Mouse (Mus musculus) limb, embryonic 14.5 days (tissue): ENCODE results near the gene Khsrp. TPM values are rescaled to one million over a fixed set of nuclear protein-coding genes. Genes with fewer than 3 reads are reported as not detected.

Experiments
- ATAC-seq: fragments of 200-750 bp; cut with Nextera tagmentation; 2 replicates; pipeline ENCODE4 v1.8.0; 2017; ENCODE audit warnings: low read depth, moderate number of reproducible peaks, moderate TSS enrichment; ENCODE audit not compliant: low FRiP score
- DNase-seq: peaks from one replicate; pipeline ENCODE4 v3.0.0-alpha.2; 2015; ENCODE audit warnings: low spot score
- H3K27ac ChIP-seq: fragments of 300-500 bp; sonication (generic); replicated peaks from 2 replicates; pipeline ENCODE4 v1.5.1; 2014; ENCODE audit warnings: low read depth, mild to moderate bottlenecking, low read length, moderate library complexity, mixed read lengths
- H3K27me3 ChIP-seq: fragments of 300-500 bp; sonication (generic); 2 replicates; pipeline ENCODE4 v1.6.1; 2014; ENCODE audit warnings: low read length, mixed read lengths; ENCODE audit not compliant: control insufficient read depth, insufficient read depth
- H3K36me3 ChIP-seq: fragments of 300-500 bp; sonication (generic); 2 replicates; pipeline ENCODE4 v1.6.1; 2014; ENCODE audit warnings: mild to moderate bottlenecking, low read length, moderate library complexity, mixed read lengths; ENCODE audit not compliant: control insufficient read depth, insufficient read depth
- H3K4me1 ChIP-seq: fragments of 300-500 bp; sonication (generic); 2 replicates; pipeline ENCODE4 v1.6.1; 2014; ENCODE audit warnings: antibody characterized with exemption, low read length, mixed read lengths; ENCODE audit not compliant: control insufficient read depth, insufficient read depth
- H3K4me2 ChIP-seq: fragments of 300-500 bp; sonication (generic); replicated peaks from 2 replicates; pipeline ENCODE4 v1.6.1; 2014; ENCODE audit warnings: low read depth, mild to moderate bottlenecking, low read length, moderate library complexity; ENCODE audit not compliant: severe bottlenecking
- H3K4me3 ChIP-seq: fragments of 300-500 bp; sonication (generic); replicated peaks from 2 replicates; pipeline ENCODE4 v1.5.1; 2014; ENCODE audit warnings: low read length
- H3K9ac ChIP-seq: fragments of 300-500 bp; sonication (generic); 2 replicates; pipeline ENCODE4 v1.6.1; 2014; ENCODE audit warnings: mild to moderate bottlenecking, low read depth, low read length, moderate library complexity; ENCODE audit not compliant: severe bottlenecking
- H3K9me3 ChIP-seq: fragments of 300-500 bp; sonication (generic); 2 replicates; pipeline ENCODE4 v1.6.1; 2016; ENCODE audit warnings: low read length; ENCODE audit not compliant: control insufficient read depth
- POLR2A ChIP-seq: fragments of 200-500 bp; IDR thresholded peaks from 2 replicates; pipeline ENCODE4 v1.8.0; 2012; ENCODE audit warnings: inconsistent platforms, mild to moderate bottlenecking, moderate library complexity, borderline replicate concordance; ENCODE audit not compliant: insufficient read depth, insufficient read length; ENCODE audit errors: extremely low read depth
- WGBS: fragments of 180-500 bp; shearing (Covaris S2); extraction: QIAGEN DNeasy Blood & Tissue Kit; methylation state at CpG from one replicate; pipeline ENCODE4 v1.1.7; 2014; 5-methylcytosine and 5-hydroxymethylcytosine counted together
- polyA plus RNA-seq, 2 experiments: library from polyadenylated mRNA; depleted of rRNA in 1 of 2; stranded (reverse) in 1 of 2; unstranded in 1 of 2; fragments of >200 nt; fragmentation: Nextera tagmentation in 1 of 2; extraction: Ambion mirVana in 1 of 2; gene quantifications; 2 replicates each; pipeline versions ENCODE4 v1.2.1 to v1.2.3; 2012 to 2014

Gene Khsrp
- polyA plus RNA-seq, 2 experiments: 49.5 to 115 TPM

GRCm38 (mm10) chr17:57031661-57032420, 519 bp upstream of the Khsrp start:
- peak; percentile 100 for DNase-seq
- peak; percentile 91; the same call in 1 of the 2 replicates for TF ChIP-seq POLR2A
- Histone ChIP-seq H3K4me2 (peak overlapping the region; percentile 64), H3K27ac (peak overlapping the region; percentile 53), H3K36me3 (peaks cover 20% of the 10 kb centered on the region), H3K9ac (peak overlapping the region; percentile 40; the same call in 1 of the 2 replicates), H3K27me3 (no peaks in the 10 kb centered on the region), H3K4me3 (peak overlapping the region; percentile 94), H3K4me1 (peaks cover 14% of the 10 kb centered on the region), H3K9me3 (no peaks in the 10 kb centered on the region)
- ATAC-seq: peak; percentile 97
- under 1% methylated on average over 38 of the region's 38 CpGs for WGBS

DNA sequence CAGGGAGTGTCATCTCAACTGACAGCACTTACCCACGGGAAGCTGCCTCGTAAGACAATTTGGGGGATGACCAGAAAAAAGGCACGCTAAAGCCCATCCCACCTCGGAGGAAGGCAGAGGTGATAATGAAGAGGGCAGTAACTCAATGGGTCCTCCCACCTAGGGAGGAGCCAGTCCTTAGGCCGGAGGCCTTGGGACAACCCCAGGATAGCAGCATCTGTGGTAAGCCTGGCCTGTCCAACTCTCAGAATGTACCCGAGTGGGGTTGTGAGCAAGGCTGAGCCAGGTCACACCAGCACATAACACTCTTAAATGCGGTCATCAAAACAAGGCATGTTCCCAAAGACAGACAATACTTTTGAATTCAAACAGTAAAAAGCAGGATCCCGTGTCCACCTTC, 1.6 kb downstream of the Khsrp start:
- peak overlapping the region; percentile 96 for H3K4me2 ChIP-seq
- no peak overlapping the region for H3K27ac ChIP-seq
- no peak for DNase-seq
- H3K4me3 ChIP-seq: peak overlapping the region; percentile 94
- H3K9me3 ChIP-seq: no peaks in the 10 kb centered on the region
- peak overlapping the region; percentile 100 for H3K9ac ChIP-seq
- 31% methylated on average over 8 of the region's 8 CpGs for WGBS
- TF ChIP-seq POLR2A: no peak
- no peak for ATAC-seq
- H3K4me1 ChIP-seq: peaks cover 14% of the 10 kb centered on the region
- H3K36me3 ChIP-seq: peaks cover 41% of the 10 kb centered on the region
- no peaks in the 10 kb centered on the region for H3K27me3 ChIP-seq

DNA sequence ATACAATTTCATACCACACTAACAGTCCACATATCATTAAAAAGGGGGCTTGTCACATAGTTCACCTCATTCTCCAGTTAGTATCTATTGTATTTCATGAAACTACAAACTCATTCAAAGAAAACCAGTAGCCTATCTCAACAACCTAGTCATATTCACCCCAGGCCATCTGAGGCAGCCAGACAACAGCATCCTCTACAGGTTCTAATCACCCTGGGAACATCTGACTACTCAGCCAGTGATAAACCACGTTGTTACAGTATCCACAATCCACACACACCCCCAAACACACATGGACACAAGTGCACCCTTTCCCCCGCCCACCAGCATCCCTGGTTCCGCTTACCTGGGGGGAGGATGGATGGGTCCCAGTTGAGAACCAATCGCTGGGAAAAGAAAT, 3.9 kb downstream of the Khsrp start:
- no peak for TF ChIP-seq POLR2A
- Histone ChIP-seq H3K27me3 (no peaks in the 10 kb centered on the region), H3K4me3 (no peak overlapping the region), H3K4me2 (no peak overlapping the region), H3K9ac (no peak overlapping the region), H3K4me1 (peaks cover 14% of the 10 kb centered on the region), H3K27ac (no peak overlapping the region), H3K36me3 (peaks cover 63% of the 10 kb centered on the region), H3K9me3 (no peaks in the 10 kb centered on the region)
- no peak for ATAC-seq
- DNase-seq: no peak
- WGBS: 93% methylated on average over 4 of the region's 4 CpGs

- 90% methylated on average over 5 of the region's 5 CpGs for WGBS
- H3K4me2 ChIP-seq: no peak overlapping the region
- no peaks in the 10 kb centered on the region for H3K4me1 ChIP-seq
- no peak for TF ChIP-seq POLR2A
- peaks cover 59% of the 10 kb centered on the region for H3K36me3 ChIP-seq
- no peak overlapping the region for H3K9ac ChIP-seq
- ATAC-seq (no peak), DNase-seq (no peak)
- H3K27me3 ChIP-seq: no peaks in the 10 kb centered on the region
- H3K9me3 ChIP-seq: no peaks in the 10 kb centered on the region
- no peak overlapping the region for H3K4me3 ChIP-seq
- H3K27ac ChIP-seq: no peak overlapping the region
Measured at GRCm38 (mm10) chr17:57020960-57021359, 10.4 kb downstream of the Khsrp start.

DNA sequence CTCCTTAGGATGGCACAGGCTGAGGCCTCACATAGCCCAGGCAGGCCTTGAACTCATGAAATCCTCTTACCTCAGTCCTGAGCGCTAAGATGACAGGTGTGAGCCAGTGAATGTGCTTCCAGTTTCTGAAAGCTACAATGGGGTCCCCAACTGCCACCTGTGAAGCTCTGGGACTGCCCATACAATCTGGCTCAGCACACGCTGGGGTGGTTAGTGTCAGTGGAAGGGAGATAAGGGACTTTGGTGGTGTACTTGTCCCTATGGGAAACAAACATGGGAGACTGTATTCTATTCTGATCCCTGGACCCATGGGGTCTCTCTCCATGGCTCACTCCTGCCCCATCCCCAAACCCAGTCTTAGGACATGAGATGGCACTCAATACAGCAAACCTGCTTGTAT, 11.6 kb downstream of the Khsrp start:
- no peak overlapping the region for H3K4me2 ChIP-seq
- TF ChIP-seq POLR2A: no peak
- ATAC-seq (no peak), DNase-seq (no peak)
- no peaks in the 10 kb centered on the region for H3K9me3 ChIP-seq
- H3K36me3 ChIP-seq: peaks cover 46% of the 10 kb centered on the region
- H3K9ac ChIP-seq: no peak overlapping the region
- no peak overlapping the region for H3K4me3 ChIP-seq
- no peaks in the 10 kb centered on the region for H3K4me1 ChIP-seq
- 89% methylated on average over 2 of the region's 2 CpGs for WGBS
- H3K27ac ChIP-seq: no peak overlapping the region
- H3K27me3 ChIP-seq: no peaks in the 10 kb centered on the region
